Mouse (Mus musculus) T-helper 2 cell (primary cell): ENCODE results near the gene Lgals9.
"Not testable (repeated sequence)": the region's sequence is repeated elsewhere in the genome, so short reads cannot be mapped to it uniquely, and the experiment has no call there.

Experiments used
- in situ Hi-C: fragments of 300-600 bp; cut with MboI, MseI; formaldehyde crosslinking; loops from one replicate; pipeline ENCODE4 v1.15.1; 2025; ENCODE audit warnings: high pct_unique_total_duplicates

Gene Lgals9

DNA sequence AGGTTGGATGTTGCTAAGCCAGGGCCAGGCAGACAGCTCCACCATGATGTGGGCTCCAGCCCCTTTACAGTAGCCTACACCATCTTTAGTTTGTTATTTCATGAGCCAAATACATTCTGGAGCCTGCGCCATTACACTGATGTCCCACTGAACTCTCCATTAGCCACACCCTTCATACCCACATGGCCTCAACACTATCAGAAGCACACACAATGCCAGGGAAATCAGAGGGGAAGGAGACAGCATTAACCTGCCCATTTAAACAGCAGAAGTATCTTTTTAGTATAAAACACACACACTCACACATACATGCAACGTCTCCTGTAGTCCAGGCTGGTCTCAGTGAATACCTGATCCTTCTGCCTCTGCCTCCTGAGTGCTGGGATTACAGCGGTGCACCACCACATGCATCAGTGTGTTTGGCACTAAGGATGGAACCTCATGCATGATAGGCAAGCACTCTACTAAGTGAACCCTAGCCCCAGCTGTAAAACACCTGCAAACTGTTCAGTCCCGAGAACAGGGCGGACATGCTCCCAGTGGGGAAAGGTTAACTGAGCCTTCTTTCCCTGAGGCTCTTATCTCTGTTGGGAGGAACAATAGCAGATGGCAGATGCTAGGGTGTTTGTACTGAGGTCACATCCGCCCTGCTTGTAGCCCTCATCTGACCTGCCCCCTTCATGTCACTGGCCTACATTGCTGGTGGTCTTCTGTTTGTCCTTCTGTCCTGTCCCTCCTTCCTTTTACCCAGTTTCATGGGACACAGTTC is 23.4 kb upstream of the Lgals9 start:
- in situ Hi-C loops, result no loop called here

DNA sequence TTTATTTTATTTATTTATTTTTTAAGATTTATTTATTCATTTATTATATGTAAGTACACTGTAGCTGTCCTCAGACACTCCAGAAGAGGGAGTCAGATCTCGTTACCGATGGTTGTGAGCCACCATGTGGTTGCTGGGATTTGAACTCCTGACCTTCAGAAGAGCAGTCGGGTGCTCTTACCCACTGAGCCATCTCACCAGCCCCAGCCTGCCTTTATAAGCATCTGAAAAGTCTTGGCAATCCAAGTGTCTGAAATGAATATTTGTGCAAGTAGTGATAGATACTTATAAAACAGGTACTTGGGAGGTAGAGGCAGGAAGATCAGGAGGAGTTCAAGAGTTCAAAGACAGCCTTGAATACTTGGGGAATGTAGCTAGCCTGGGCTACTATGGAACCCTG is 22.6 kb upstream of the Lgals9 start:
- in situ Hi-C loops, result not testable (repeated sequence)

DNA sequence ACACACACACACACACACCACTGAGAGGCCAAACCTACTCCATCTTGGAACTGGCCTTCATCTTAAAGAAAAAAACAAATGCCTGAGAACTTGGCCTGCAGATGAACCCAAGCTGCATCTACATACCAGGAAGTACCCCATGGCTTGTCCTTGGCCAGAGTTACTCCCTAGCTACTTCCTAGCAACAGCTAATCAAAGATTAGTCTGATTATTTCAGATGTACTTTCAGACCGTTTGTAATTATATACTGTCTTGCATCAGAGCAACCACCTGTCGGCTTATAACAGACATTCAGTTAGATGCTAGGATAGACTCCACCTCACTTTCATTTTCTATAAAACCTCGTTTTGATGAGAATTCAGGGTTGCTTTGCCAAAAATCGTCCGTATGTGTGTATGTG is 21.7 kb upstream of the Lgals9 start:
- in situ Hi-C loops, result no loop called here

DNA sequence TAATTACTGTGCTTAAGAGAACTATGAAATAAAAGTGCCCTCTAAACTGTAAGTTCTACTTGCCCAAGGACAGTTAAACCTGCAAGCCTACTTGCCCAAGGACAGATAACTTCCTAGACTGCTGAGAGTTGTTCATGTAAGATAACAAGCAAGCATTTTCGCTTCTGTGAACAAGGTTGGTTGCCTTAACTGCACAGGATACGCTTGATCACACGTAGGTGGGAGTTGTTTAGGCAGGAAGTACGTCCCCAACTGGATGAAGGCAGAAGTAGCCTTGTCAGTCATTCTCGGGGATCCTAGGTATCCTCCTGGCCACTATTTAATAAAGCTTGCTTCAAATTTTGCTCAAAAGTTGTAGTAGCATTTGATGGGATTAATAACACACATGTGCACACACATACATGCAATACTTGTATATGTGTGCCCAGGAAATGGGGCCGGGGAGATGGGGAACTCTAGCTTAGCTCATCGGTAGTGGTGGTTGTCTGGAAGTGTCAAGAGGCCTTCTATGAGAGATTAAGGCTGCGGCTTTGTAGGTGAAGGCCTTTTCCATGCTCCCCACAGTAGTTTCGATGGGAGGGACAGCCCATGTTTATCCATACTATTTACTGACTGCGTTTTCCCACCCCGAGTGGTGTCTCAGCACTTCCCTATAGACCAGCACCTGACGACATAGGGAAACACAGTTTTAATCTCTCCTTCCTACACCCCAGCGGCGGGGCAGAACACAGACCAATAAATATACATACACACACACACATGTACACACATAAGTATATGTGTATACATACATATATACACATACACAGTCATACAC is 21.0 kb upstream of the Lgals9 start:
- in situ Hi-C loops, result no loop called here

DNA sequence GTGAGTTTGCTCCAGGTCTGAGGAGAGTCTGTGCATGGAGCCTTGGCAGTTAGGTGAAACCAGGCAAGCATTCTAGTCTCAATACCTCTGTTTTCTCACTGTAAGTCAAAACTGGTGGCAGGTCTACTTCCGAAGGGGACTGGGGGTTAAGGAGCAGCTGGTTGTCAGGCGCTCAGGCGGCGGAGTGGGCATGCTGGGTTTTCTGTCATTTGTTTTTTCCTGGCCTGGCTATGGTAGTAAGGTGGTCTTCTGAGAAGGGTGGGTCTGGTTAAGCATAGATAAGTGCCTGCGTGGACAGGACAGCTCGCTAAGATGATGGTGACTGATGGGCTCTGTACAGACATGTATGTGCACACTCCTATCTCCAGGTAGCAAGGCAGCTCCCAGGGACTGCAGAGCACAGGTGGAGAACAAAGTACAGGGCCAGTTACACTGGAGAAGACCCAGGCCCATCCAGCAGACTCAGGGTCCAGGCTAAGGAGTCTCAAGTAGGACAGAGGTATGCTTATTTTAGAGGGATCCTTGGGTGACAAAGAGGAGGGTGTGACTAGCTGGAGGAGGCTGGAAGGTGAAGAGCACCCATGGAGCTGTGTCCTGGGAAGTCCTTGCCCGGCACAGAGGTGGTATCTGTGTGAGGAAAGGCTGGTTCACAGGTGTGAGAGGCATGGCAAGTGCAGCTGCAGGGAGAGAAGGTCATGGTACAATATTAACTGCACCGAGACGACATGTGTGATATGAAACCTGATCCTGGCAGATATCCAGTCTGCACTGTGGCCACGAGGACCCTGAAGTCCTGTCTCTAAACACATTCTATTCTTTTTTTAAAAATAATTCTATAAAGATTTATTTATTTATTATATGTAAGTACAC is 19.3 kb upstream of the Lgals9 start:
- in situ Hi-C loops, result no loop called here

DNA sequence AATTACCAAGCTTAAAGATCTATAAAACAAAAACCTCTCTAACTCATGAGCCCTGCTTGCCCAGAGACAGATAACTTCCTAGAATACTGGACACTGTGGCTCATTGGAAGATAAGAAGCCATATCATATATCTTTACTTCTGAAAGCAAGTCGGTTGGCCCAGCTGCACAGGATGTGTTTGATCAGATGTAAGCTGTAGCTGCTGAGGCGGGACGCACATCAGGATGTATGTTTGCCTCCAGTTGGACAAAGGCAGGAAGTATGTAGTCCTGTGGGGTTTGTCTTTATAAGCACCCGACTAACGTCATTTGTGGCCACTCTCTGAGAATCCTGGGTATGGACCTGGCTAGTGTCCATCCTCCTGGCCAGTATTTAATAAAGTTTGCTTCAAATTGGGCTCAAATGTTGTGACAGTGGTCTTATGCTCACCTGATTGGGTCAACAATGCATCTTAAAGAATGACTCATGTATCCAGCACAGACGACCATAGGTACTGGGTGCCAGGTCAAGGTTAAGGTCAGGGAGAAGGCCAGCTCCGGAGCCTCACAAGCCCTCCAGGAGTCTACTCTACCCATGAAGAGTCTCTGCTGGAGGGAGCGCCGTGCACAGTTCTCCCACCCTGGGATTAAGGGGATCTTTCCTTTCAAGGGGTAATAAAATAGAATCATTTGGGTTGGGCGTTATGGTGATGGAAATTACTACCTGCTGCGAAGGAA is 18.5 kb upstream of the Lgals9 start:
- in situ Hi-C loops, result no loop called here

DNA sequence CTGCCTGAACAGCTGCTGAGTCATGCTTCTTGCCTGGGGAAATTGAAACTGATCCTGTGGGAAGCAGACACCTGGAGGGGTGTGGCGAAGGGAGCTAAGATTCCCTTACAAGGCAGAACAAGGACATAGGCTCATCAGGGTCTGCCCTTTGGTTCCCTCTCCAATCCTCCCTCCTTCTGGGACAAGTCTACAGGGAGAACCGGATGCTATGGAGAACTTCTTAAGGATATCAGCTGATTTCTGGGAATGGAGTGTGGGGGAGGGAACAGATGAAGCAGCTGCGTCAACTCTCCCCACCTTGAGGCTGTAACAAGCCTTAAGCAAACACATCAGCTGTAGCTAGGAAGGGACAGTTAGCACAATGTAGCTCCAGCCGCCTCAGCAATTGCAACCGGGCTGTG is 17.8 kb upstream of the Lgals9 start:
- in situ Hi-C loops, result no loop called here

DNA sequence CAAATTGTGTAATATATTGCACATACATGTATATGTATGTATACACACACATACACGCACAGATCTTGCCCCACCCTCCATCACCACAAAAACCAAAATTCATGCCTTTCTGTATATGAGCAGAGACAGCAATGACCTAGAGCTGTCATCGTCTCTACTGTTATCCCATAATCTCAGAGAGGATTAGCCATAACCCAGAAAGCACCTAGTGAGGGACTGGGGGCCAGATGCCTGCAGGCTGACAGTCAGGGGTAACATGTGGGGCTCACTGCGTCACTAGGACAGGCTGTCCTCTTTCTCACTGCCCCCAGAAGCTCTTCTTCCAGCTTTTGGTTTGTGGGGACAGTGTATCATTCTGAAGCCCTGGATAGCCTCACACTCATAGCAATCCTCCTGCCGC is 17.1 kb upstream of the Lgals9 start:
- in situ Hi-C loops, result no loop called here

DNA sequence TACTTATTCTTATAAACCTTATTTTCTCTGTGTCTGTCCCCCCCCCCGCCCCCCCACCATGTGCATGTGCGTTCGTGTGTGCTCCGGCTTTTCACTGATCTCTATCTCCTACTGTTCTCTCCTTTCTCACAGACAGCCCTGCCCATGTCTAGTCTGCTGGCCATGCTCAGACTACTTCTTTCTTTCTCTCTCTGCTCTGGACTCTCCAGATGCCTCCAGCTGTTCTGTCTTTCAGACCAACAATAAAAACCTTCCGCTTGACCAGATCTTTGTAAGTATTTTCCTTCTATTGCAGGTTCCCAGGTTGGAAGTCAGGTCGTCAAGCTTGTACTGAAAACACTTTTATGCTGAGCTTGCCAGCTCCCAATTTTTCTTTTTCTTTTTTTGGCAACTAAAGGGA is 14.4 kb upstream of the Lgals9 start:
- in situ Hi-C loops, result no loop called here

DNA sequence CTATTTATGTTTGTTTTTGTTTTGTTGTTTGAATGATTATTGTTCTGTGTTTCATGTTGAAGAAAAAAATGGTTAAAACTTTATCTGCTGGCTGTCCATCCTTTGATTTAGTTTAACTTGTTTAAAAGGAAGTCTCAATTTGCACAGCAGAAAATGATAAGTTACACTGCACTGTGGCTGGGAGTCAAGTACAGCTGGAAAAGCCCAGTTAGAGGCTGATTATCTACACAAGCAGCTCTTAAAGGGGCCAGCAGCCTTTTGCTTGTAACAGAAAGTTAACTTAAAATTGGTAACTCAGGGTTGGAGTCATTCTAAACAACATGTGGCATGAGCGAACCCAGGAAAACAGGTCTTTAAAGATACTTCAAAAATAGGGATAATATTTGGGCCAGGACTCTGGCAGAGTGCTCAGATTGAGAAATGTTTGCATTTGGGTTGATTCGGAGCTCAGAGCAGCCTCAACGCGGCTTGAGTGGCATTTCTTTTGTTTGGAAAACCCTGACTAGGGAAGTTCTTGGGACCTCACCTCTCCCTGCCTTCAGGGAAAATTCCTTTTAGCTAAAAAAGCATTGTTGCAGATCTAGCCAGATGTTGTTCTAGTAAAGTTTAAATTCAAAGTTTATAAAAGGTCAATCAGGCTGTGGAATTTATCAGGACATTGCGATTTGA is 6.3 kb upstream of the Lgals9 start:
- in situ Hi-C loops, result not testable (repeated sequence)

DNA sequence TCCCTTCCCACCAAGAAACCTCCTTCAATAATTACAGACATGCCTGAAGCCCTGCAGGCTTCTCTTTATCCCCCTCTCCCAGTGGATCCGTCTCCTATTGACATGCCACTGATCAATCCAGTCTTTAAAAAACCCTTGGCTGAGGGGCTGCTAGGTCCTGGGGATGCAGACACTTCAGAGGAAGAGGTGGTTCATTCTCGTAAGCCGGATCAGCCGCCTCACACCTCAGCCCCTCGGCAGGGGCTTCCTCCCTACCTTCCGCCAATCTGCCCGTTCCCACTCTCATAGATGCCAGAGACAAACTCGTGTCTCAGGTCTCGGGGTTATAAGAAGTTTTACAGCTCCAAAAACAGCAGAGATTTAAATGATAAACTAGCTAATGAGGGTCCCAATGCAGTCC is 5.3 kb upstream of the Lgals9 start:
- in situ Hi-C loops, result no loop called here

DNA sequence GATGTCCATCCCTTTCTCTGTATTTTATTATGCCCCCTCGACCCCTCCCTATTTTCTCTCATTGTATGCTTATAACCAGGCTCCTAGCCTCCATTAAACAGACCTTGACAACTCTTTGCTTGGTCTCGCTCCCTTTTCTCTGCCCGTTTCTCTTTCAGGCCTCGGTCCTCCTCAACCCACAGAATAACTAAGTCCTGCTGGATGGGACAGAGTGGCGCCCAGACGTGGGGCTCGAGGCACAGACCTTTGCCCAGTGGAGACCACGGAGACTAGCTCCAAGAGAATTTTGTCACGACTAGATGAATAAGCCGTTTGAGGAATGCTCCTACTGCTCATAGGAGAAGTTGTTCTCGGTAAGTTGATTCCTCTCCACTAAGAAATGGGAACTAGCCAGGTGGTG is 4.5 kb upstream of the Lgals9 start:
- in situ Hi-C loops, result not testable (repeated sequence)

DNA sequence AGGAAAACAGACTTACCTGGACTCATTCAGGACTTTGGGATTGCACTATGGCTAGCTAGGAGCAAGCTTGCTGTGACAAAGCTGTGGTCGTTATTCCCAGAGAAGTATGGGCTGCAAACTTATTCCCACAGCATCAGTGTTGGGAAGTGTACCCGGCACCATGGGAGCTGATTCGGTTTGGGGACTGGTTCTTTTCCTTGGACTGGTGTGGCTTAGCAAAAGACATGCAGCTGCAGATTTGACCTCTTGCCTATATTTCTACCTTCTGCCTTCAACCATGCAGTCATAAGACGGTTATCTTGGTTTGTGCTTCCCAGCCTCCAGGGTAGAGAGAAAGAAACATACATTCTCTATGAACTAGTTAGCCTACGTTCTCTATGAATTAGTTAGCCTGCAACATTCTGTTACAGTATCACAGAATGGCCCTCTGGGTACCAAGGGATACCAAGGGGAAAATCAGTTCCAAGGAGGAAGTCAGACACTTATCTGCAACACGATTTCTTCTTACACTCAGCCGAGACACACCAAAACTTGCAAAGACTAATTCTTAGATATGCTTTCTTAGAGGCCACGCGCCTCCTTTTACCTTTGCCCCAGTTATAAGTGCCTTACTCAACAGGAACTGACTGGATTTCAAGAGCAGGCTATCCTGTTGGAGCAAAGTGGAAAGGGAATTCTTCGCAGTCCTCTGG is 1.7 kb upstream of the Lgals9 start:
- in situ Hi-C loops, result no loop called here

DNA sequence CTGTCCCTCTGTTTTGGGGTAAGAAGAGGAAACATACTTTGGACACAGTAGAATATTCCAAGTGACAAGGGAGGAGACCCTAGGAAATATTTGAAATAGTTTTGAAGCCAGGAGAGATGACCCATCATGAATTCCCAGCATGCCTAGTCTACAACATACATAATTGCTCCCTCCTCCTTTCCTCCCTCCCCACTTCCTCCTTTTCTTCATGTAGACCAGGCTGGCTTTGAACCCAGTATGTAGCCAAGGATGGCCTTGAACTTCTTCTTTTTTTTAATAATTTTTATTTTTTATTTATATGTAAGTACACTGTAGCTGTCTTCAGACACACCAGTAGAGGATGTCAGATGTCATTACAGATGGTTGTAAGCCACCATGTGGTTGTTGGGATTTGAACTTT is 759 bp upstream of the Lgals9 start:
- in situ Hi-C loops, result no loop called here

DNA sequence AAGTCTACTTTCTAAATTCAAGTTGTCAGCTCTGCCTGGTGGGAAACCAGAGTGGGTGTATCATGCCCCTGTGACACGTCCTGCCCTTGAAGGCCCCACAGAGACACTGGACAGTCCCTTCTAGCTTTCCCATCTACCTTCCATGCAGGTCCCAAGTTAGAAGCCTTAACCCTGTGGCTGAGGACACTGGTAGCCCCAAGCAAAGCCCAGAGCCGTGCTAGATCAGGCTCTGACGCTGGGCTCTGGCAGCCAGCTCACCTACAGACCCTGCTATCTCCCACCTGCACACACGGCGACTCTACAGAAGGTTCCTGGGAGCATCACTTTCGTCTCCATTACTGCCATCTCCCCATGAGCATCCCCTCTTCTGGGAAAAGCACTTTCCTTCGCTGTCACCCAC is 1.2 kb downstream of the Lgals9 start:
- in situ Hi-C loops, result no loop called here

DNA sequence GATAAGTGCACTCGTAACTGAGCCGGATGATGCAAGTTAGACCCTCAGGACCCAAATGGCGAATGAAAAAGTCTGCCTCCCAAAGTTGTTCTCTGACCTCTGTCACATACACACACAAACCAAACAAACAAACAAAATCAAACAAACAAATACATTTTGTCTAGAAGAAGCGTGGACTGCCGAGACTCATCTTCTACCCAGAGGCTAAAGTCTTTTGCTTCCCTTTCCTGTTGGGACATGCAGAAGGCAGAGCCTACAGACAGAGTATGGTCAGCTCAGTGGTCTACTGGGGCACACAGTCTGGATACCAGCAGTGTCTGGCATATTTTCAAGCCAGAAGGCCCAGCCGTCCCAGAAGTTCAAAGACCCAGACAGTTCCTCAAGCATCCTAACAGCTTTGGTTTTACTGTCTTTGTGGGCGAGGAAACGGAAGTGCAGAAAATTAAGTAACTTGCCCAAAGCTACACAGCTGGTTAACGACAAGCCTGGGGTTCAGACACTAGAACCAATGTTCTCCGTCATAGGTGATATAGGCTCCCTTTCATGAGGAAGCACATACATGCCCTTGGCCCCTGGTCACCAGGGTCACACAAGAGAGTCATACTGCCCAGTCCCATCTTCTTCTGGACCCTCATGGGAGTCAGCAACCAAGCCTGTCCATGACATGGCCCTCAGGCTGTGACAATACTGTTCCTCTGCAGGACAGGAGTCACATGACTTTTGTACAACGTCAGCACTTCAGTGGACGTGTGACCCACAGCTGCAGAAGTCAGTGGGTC is 2.0 kb downstream of the Lgals9 start:
- in situ Hi-C loops, result no loop called here

DNA sequence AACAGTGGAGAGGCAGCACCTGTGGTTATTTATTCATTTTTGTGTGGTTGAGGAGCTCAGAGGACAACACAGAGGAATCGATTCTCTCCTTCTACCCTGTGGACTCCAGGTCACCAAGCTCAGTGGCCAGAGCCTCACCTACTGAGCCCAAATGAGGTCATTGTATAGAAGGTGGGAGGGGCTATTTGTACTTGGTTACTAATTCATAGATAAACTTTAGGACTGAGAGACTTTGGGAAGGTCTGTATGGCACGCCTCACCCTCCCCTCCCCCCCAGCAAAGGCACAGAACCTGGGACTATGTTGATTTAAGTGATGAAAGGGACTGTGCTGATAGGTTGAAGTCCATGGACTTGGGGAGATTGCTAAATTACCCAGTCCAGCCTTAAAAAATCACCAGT is 2.7 kb downstream of the Lgals9 start:
- in situ Hi-C loops, result no loop called here

DNA sequence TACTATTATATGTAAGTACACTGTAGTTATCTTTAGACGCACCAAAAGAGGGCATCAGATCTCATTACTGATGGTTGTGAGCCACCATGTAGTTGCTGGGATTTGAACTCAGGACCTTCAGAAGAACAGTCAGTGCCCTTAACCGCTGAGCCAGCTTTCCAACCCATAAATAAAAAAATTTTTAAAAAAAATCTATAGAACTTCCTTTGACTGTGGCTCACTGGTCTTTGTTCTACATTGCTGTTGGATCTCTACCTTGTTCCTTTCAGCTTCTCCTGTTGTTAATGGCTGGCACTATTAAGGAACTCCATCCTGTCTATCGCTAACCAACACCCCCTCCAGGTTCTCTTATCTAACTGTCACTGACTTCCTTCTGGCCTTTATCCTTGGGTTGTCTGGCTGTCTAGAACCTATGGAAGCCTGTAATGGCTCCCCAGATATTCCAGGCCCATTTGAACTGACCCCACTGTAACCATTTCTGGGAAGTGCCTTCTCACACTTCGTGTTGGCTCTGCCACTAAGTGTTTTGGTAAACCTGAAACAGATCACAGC is 4.6 kb downstream of the Lgals9 start:
- in situ Hi-C loops, result no loop called here
